Mouse (Mus musculus) lung, embryonic 14.5 days (tissue): ENCODE measurements around the gene Sppl2b. TPM values are rescaled to one million over a fixed set of nuclear protein-coding genes. Genes with fewer than 3 reads are reported as not detected.

Experiments used
- ATAC-seq: fragments of 200-750 bp; cut with Nextera tagmentation; 2 replicates; pipeline ENCODE4 v1.8.0; 2017; ENCODE audit warnings: mild to moderate bottlenecking, moderate TSS enrichment, moderate library complexity; ENCODE audit not compliant: insufficient read depth
- DNase-seq: peaks from one replicate; pipeline ENCODE4 v3.0.0-alpha.2; 2015
- H3K27ac ChIP-seq: fragments of 300-500 bp; sonication (generic); 2 replicates; pipeline ENCODE4 v1.5.1; 2014; ENCODE audit warnings: low read depth, mild to moderate bottlenecking, moderate library complexity
- H3K27me3 ChIP-seq: fragments of 300-500 bp; sonication (generic); 2 replicates; pipeline ENCODE4 v1.6.1; 2014; ENCODE audit warnings: low read length, control low read depth; ENCODE audit not compliant: insufficient read depth
- H3K36me3 ChIP-seq: fragments of 300-500 bp; sonication (generic); 2 replicates; pipeline ENCODE4 v1.6.1; 2014; ENCODE audit warnings: control low read depth; ENCODE audit not compliant: insufficient read depth
- H3K4me1 ChIP-seq: fragments of 300-500 bp; sonication (generic); 2 replicates; pipeline ENCODE4 v1.6.1; 2014; ENCODE audit warnings: antibody characterized with exemption, control low read depth; ENCODE audit not compliant: insufficient read depth
- H3K4me2 ChIP-seq: fragments of 300-500 bp; sonication (generic); 2 replicates; pipeline ENCODE4 v1.6.1; 2014; ENCODE audit warnings: mild to moderate bottlenecking
- H3K4me3 ChIP-seq: fragments of 300-500 bp; sonication (generic); 2 replicates; pipeline ENCODE4 v1.5.1; 2014; ENCODE audit warnings: low read depth, low read length
- H3K9ac ChIP-seq: fragments of 300-500 bp; sonication (generic); 2 replicates; pipeline ENCODE4 v1.6.1; 2014
- H3K9me3 ChIP-seq: fragments of 300-500 bp; sonication (generic); 2 replicates; pipeline ENCODE4 v1.6.1; 2016; ENCODE audit warnings: low read depth, low read length, control low read depth
- CTCF ChIP-seq: IDR thresholded peaks from 2 replicates; pipeline ENCODE4 v1.5.1; 2016; ENCODE audit warnings: antibody characterized with exemption, low read depth
- WGBS: fragments of 180-500 bp; shearing (Covaris S2); extraction: QIAGEN DNeasy Blood & Tissue Kit; methylation state at CpG from one replicate; pipeline ENCODE4 v1.1.7; 2014; 5-methylcytosine and 5-hydroxymethylcytosine counted together
- polyA plus RNA-seq: library from polyadenylated mRNA; unstranded; fragments of >200 nt; fragmentation: Nextera tagmentation; extraction: Ambion mirVana; gene quantifications from 2 replicates; pipeline ENCODE4 v1.2.1, GENCODE M21; 2014

The Sppl2b gene
- polyA plus RNA-seq, 1 experiment from 2014 or later = 38.7 TPM

DNA sequence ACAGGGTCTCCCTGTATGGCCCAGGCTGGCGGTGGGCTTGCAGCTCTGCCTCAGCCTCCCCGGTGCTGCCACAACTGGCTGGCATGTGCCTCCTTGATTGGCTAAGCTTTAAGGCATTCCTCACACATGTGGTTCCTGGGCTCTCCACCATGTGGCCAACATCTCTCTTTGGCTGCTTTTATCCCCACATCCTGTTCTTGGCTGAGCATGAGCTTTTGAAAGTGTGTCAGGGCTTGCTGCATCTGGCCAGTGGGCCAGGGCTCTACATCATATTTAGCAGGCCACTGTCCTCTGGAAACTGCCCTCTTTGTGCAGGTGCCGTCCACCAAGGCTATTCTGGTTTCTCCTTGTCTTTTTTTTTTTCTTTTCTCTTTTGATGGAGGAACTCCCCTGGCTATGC lies 1.2 kb downstream of the Sppl2b start:
- H3K9me3 ChIP-seq = no peaks in the 10 kb centered on the region
- H3K36me3 ChIP-seq = peaks cover 21% of the 10 kb centered on the region
- WGBS = 51% methylated on average over 3 of the region's 3 CpGs
- peak overlapping the region; percentile 99 for H3K4me2 ChIP-seq
- ATAC-seq = no peak
- H3K27ac ChIP-seq = 0 out of 2 replicates have a peak overlapping the region, but pooled peaks have one; percentile 71
- DNase-seq = peak; percentile 48
- peak overlapping the region; percentile 85 for H3K9ac ChIP-seq
- peaks cover 4% of the 10 kb centered on the region; the same call in 1 of the 2 replicates for H3K4me1 ChIP-seq
- H3K4me3 ChIP-seq = peak overlapping the region; percentile 81
- peak; percentile 39; the same call in 1 of the 2 replicates for TF ChIP-seq CTCF
- H3K27me3 ChIP-seq = no peaks in the 10 kb centered on the region

DNA sequence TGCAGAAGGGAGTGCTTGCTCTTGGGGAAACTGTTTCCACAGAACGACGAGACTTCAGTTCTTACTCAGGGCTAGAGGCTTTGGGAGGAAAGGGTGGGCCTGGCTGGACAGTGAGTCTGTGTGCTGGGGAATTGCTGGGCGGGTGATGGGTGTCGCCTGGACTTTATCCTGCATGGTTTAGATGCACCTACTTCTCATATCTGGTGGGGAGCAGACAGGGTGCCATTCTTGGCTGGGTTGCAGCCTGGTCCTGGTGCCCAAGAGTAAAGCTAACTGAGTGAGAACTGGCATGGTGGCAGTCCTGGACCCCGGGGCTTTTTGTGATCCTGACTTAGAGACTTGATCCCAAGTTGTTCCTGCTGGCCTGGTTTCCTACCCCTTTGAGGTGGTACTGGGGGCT lies 1.8 kb downstream of the Sppl2b start:
- 76% methylated on average over 5 of the region's 5 CpGs for WGBS
- no peak for DNase-seq
- peak overlapping the region; percentile 71 for H3K27ac ChIP-seq

DNA sequence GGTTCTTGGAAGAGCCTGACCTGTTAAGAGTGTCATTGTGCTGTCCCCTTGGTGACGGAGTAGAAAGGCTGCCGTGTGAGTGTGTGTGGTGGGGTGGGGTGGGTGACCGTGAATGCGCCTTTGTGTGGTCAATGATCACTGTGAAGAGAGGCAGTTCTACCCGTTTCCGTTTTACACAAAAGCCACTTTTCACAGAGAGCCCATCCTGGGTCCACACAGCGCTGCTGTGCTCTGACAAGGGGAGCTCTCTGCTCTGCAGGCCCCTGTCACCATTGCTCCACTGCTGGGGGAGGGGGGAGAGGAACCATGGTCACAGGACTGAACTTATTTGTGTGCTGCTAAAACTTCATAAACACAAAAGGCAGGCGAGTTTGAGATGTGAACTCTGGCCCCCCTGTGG lies 2.3 kb downstream of the Sppl2b start:
- ATAC-seq = no peak
- peaks cover 18% of the 10 kb centered on the region for H3K36me3 ChIP-seq
- no peaks in the 10 kb centered on the region for H3K27me3 ChIP-seq
- H3K9ac ChIP-seq = peak overlapping the region; percentile 85
- WGBS = 52% methylated on average over 8 of the region's 8 CpGs
- H3K4me2 ChIP-seq = peak overlapping the region; percentile 99
- H3K27ac ChIP-seq = peak overlapping the region; percentile 71
- peaks cover 4% of the 10 kb centered on the region; the same call in 1 of the 2 replicates for H3K4me1 ChIP-seq
- peak overlapping the region; percentile 12; the same call in 1 of the 2 replicates for H3K4me3 ChIP-seq
- H3K9me3 ChIP-seq = no peaks in the 10 kb centered on the region
- TF ChIP-seq CTCF = no peak
- DNase-seq = peak; percentile 30

More for the DNA sequence above, 1.8 kb downstream of the Sppl2b start:
- Histone ChIP-seq H3K27me3 (no peaks in the 10 kb centered on the region), H3K9ac (peak overlapping the region; percentile 85), H3K4me2 (peak overlapping the region; percentile 99), H3K36me3 (peaks cover 18% of the 10 kb centered on the region), H3K4me3 (peak overlapping the region; percentile 12; the same call in 1 of the 2 replicates), H3K4me1 (peaks cover 4% of the 10 kb centered on the region; the same call in 1 of the 2 replicates), H3K9me3 (no peaks in the 10 kb centered on the region)
- no peak for TF ChIP-seq CTCF
- no peak for ATAC-seq

DNA sequence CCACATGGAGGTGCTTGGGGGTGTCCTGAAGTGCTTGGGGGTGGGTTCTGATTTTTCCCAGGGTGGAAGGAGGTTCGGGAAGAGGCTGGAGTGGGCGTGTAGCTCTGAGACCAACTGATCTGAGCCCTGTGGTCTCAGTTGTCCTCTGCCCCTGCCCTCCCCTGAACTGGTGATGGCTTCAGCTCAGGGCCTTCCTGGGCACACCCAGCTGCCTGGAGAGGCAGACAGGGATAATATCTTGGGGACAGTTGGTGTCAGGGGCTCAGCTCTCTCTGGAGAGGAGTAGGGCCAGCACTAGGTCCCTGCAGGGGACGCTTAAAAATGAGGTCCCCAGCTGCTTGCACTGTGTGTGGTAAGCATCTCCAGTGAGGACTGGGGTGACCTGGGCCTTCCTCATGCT lies 2.8 kb downstream of the Sppl2b start:
- Histone ChIP-seq H3K27me3 (no peaks in the 10 kb centered on the region), H3K4me1 (peaks cover 4% of the 10 kb centered on the region; the same call in 1 of the 2 replicates), H3K36me3 (peaks cover 20% of the 10 kb centered on the region), H3K27ac (peak overlapping the region; percentile 71), H3K4me2 (peak overlapping the region; percentile 99), H3K9me3 (no peaks in the 10 kb centered on the region), H3K4me3 (peak overlapping the region; percentile 12; the same call in 1 of the 2 replicates), H3K9ac (peak overlapping the region; percentile 85)
- WGBS = 61% methylated on average over 3 of the region's 3 CpGs
- ATAC-seq (no peak), DNase-seq (no peak)
- no peak for TF ChIP-seq CTCF

DNA sequence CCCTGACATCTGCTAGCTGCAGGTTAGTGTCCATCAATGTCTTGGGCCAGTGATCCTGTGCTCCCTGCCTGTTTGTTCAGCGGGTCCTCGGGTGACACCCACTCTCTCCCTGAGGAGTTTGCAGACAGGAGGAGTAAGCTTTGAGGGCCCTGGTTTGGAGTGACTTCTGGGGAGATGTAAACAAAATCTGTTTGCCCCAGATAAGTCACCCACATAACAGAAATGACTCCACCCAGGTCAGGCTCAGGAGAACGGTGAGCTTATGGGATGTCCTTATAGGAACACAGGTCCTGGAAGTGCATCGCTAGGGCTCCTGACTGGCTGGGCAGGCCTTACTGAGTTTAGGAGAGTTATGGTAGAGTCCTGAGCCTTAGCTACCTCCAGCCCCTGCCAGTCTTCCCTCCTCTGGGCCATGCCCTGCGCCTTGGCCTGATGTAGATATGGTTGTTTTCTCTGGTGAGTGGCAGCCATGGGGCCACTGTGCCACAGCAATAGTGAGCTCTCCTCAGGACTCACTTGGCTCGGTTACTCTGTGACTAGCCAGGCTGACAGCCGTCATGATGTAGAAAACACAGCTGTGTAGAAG lies 3.4 kb downstream of the Sppl2b start:
- DNase-seq (no peak), ATAC-seq (no peak)
- Histone ChIP-seq H3K9me3 (no peaks in the 10 kb centered on the region), H3K27me3 (no peaks in the 10 kb centered on the region), H3K36me3 (peaks cover 20% of the 10 kb centered on the region), H3K9ac (peak overlapping the region; percentile 85), H3K4me2 (peak overlapping the region; percentile 99), H3K27ac (peak overlapping the region; percentile 71), H3K4me3 (no peak overlapping the region), H3K4me1 (peaks cover 4% of the 10 kb centered on the region; the same call in 1 of the 2 replicates)
- WGBS = 57% methylated on average over 7 of the region's 7 CpGs
- TF ChIP-seq CTCF = no peak

DNA sequence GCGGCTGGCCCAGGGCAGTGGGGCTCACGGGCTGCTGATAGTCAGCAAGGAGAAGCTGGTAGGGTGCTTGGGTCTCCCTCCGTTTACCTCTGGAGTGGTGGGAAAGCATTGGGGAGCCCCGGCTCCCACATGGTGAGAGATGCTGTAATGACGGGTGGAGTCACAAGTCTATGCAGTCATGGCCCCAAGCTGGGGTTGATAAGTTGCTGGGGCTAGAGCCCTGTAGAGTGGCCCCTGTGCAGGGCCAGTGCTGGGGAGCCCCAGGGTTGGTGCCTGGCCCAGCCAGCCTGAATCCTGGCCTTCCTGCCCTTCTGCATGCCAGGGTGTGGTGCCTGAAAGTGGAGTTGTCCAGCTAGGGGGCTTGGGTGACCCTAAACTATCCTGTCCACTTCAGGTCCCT lies 7.2 kb downstream of the Sppl2b start:
- Histone ChIP-seq H3K27ac (no peak overlapping the region), H3K27me3 (no peaks in the 10 kb centered on the region), H3K36me3 (peaks cover 52% of the 10 kb centered on the region), H3K4me1 (no peaks in the 10 kb centered on the region; the same call in 1 of the 2 replicates), H3K4me2 (no peak overlapping the region), H3K9me3 (no peaks in the 10 kb centered on the region), H3K9ac (no peak overlapping the region), H3K4me3 (no peak overlapping the region)
- DNase-seq (no peak), ATAC-seq (no peak)
- TF ChIP-seq CTCF = no peak
- 88% methylated on average over 5 of the region's 5 CpGs for WGBS

DNA sequence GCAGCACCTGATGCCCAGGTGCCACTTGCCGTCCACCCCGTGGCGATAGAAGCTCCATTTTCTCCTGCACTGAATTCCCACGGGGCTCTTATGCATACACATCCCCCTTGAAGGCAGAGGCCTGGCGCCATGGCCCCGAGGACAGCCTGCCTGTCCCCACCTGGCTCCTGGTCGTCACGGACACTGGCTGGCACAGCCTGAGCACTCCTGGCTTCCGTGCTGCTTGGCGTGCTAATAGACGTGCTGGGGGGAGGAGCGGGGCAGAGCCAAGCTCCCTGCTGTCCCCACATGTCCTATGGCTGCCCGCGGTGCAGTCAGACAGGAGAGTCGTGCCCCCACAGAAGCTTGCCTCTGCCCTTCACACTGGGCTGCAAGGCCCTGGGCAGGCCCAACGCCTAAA lies 9.4 kb downstream of the Sppl2b start:
- Histone ChIP-seq H3K27me3 (no peaks in the 10 kb centered on the region), H3K4me1 (no peaks in the 10 kb centered on the region; the same call in 1 of the 2 replicates), H3K36me3 (peaks cover 62% of the 10 kb centered on the region), H3K9ac (no peak overlapping the region), H3K9me3 (no peaks in the 10 kb centered on the region), H3K27ac (no peak overlapping the region), H3K4me2 (no peak overlapping the region), H3K4me3 (no peak overlapping the region)
- no peak for TF ChIP-seq CTCF
- ATAC-seq = no peak
- WGBS = 90% methylated on average over 16 of the region's 16 CpGs
- DNase-seq = no peak
